Mouse (Mus musculus): ENCODE data around the gene Tex45. TPM values are rescaled to one million over a fixed set of nuclear protein-coding genes. Genes with fewer than 3 reads are reported as not detected.

Tex45 gene
- total RNA-seq (2023), result 1 to 10 TPM in 1 of 2 experiments, under 1 TPM in 1; 0.71 to 1.2 TPM

DNA sequence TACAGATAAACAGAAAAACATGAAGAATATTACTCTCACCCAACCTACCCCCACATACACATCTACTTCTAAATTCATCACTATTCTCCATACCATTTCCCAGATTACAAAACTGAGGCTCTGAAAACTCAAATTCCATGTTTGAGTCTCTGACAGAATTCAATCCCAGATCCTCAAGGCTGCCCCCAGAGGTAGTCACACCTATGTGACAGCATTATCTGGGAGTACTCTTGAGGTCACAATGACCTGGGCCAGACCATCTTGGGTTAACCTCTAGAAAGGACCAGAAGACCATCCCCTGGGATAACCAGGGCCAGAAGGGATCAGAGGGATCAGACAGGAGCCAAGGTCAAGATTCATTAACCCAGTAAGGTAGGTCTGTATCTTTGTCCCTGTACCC lies at the start of gene Tex45:
Gene Tex45 (plus strand): TSS at position 301 of the 400 bp plus-strand sequence.

DNA sequence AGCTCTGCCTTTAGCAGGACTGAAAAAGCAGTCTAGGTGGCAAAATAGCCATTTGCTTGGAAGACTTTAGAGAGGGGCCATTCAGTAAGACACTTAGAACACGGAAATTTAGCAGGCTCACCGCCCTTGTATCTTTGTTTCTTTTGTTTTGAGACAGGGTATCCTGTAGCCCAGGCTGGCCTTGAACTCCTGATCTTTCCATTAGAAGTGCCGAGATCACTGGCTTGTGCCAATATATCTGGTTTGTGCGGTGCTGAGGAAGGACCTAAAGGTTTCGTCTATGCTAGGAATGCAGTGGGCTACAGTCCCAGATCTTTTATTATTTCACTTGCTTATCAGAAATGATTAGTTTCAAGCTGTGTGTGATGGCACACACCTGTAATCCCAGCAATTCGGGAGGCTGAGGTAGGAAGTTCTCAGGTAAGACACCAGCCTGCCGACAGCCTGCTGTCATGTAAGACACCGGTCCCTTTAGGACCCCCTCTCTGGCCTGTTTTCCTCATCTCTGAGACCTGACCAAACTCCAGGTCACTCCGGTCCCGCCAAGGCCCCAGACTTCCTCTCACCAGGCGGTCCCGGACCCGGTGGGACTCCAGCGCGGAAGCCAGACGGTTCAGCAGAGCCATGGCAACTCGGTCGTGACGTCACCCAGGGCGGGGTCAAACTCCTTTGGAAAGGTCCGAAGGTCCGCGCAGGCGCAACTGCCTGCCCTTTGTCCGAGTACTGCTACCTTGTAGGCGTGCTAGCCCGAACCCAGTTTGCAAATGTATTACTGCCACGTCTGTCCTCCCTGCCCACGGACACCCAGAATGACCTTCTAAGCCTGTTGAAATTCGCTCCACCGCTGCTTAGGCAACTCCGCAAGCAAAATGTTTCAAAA lies 3.4 kb upstream of the Tex45 start, which contains the start of gene Pex11g:
Gene Pex11g (minus strand): TSS at position 675 of the 880 bp plus-strand sequence.

GRCm38 (mm10) chr8:3492901-3493844 lies 22.5 kb downstream of the Tex45 start, which contains the start of gene Zfp358:
Gene Zfp358 (plus strand): TSS chr8:3493138.

DNA sequence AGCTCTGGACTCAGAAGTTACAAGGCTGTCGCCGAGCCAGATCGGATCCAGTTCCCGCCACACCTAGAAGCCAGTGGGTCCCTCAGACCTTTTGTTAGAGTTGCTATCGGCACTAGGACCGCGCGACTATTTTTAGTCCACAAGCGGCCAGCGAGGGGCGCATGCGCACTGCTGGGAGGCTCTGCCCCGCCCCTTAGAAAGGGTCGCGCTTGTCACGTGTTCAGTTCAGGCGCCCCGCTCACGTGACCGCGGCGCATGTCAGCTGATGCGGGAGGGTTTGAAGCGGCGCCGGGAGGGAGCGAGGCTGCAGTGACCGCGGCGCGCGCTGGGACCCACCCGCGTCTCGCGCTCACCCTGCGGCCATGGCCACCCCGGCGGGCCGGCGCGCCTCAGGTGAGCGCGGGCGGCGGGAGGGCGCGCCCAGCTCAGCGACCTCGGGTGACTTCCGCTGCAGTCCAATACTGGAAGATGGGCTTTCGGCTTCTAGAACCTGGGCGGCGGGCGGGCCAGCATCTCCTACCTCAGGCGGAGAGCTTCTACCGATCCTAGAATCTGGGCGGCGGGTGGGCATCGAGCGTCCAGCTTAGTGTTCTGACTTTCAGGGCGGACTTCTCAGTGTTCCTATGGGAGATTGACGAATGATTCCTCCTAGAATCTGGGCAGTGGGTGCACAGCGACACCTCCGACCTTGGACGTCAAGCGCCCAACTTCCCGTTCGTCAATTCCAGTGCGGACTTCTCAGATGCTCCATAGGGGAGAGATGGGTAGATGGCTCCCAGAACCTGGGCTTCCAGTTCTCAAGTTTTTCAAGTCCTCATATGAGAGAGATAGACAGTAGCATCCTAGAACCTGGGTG lies 29.8 kb downstream of the Tex45 start, which contains the start of gene Mcoln1:
Gene Mcoln1 (plus strand): TSS at position 223 of the 856 bp plus-strand sequence.

DNA sequence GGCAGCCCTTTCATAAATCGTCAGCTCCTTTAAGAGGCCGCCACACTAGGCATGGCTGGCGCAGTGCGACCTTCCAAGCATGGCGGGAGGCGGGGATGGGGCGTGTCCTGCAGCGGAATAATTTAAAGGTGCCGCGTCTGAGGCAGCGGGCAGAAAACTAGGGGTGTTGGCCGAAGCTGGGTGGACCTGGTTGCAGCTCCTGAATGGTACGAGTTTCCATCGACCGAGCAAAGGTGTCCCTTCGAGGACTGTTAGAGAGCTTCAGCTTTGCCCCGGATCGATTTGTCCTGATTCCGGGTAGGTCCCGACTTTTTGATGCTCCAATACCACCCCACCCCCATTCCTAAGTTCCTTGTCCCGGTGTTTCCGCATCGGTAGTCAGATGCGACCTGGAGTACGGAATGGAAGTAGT lies 44.6 kb downstream of the Tex45 start, which contains the start of gene Pnpla6:
Gene Pnpla6 (plus strand): TSS at position 125 of the 412 bp plus-strand sequence.

Other genes with a start within 250 kb of the Tex45 start
- 10 to 100 TPM; 85.9 TPM for gene Insr, start 191.2 kb upstream of the Tex45 start, total RNA-seq (2023)
- gene A430078G23Rik, start 117.4 kb upstream of the Tex45 start, total RNA-seq (2023), result 10 to 100 TPM; 92.0 to 94.7 TPM
- gene Arhgef18, start 77.9 kb upstream of the Tex45 start, total RNA-seq (2023), result 100 to 1,000 TPM; 102 to 114 TPM
- under 1 TPM; 0.27 to 0.66 TPM for gene Pex11g, start 3.2 kb upstream of the Tex45 start, total RNA-seq (2023)
- 1 to 10 TPM; 3.3 to 4.2 TPM for gene Zfp358, start 22.3 kb downstream of the Tex45 start, total RNA-seq (2023)
- 10 to 100 TPM; 27.4 to 35.4 TPM for gene Mcoln1, start 29.6 kb downstream of the Tex45 start, total RNA-seq (2023)
- gene Pnpla6, start 44.5 kb downstream of the Tex45 start, total RNA-seq (2023), result 10 to 100 TPM; 21.9 to 29.6 TPM
- not detected for gene C330021F23Rik, start 97.1 kb downstream of the Tex45 start, total RNA-seq (2023)
- not detected for gene Camsap3, start 116.4 kb downstream of the Tex45 start, total RNA-seq (2023)
- gene Xab2, start 150.5 kb downstream of the Tex45 start, total RNA-seq (2023), result 10 to 100 TPM; 41.2 to 47.3 TPM
- gene Pet100, start 150.7 kb downstream of the Tex45 start, total RNA-seq (2023), result 100 to 1,000 TPM; 117 to 126 TPM
- gene Pcp2, start 154.7 kb downstream of the Tex45 start, total RNA-seq (2023), result not detected
- gene Stxbp2, start 160.1 kb downstream of the Tex45 start, total RNA-seq (2023), result 100 to 1,000 TPM; 351 TPM
- gene Retn, start 184.9 kb downstream of the Tex45 start, total RNA-seq (2023), result 1 to 10 TPM in 1 of 2 experiments, under 1 TPM in 1; 0.71 to 1.1 TPM
- 100 to 1,000 TPM; 302 to 336 TPM for gene Mcemp1, start 194.9 kb downstream of the Tex45 start, total RNA-seq (2023)
- gene Fcor, start 201.5 kb downstream of the Tex45 start, total RNA-seq (2023), result 1 to 10 TPM; 4.4 to 4.5 TPM
- 10 to 100 TPM; 11.7 to 15.6 TPM for gene Trappc5, start 205.4 kb downstream of the Tex45 start, total RNA-seq (2023)
- gene Fcer2a, start 223.3 kb downstream of the Tex45 start, total RNA-seq (2023), result under 1 TPM; 0.31 to 0.53 TPM
- not detected for gene Clec4g, start 249.8 kb downstream of the Tex45 start, total RNA-seq (2023)

Measured in neutrophil, adult 59 days (primary cell).